Mouse (Mus musculus): ENCODE measurements around the gene Msl1. TPM values are rescaled to one million over a fixed set of nuclear protein-coding genes. Genes with fewer than 3 reads are reported as not detected.
"Not testable (repeated sequence)": the region's sequence is repeated elsewhere in the genome, so short reads cannot be mapped to it uniquely, and the experiment has no call there.

Msl1 gene
- polyA plus RNA-seq, 1 experiment: 38.5 TPM

DNA sequence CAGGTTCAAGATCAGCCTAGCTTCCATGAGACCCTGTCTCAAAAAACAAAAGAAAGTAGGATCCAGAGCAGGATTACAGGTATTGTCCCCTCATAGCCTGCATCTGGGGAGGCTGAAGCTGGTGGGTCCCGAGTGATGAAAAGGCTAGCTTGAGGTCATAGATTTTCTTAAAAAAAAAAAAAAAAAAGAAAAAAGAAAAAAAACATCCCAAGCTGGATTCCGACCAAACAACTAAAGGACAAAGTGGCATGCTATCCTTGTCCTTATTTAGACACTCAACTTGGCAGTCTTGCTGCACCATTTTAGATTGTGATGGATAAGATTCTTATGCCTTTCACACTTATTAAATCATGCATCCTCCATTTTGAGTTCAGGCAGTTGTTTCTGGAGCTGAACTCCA, 13.1 kb downstream of the Msl1 start:
- H3K4me1 ChIP-seq (ENCODE audit: control insufficient read depth, insufficient read depth, insufficient read length, low read length): peaks cover 3% of the 10 kb centered on the region; the same call in 1 of the 2 replicates
- 75% methylated on average over 2 of the region's 2 CpGs for WGBS
- peaks cover 45% of the 10 kb centered on the region for H3K36me3 ChIP-seq (ENCODE audit: control insufficient read depth, insufficient read depth, low read length)
- TF ChIP-seq POLR2A (IDR thresholded peaks at IDR 0.05; ENCODE audit: low read depth, low read length): no peak
- no peak for TF ChIP-seq CTCF (IDR thresholded peaks at IDR 0.05; ENCODE audit: extremely low read depth, insufficient read length, insufficient replicate concordance, low read depth, low read length)
- H3K27ac ChIP-seq (ENCODE audit: insufficient read depth, low read depth, low read length): no peak overlapping the region
- H3K27me3 ChIP-seq (ENCODE audit: control insufficient read depth, insufficient read depth, low read length): no peaks in the 10 kb centered on the region
- H3K4me3 ChIP-seq (ENCODE audit: low read depth, low read length): no peak overlapping the region

DNA sequence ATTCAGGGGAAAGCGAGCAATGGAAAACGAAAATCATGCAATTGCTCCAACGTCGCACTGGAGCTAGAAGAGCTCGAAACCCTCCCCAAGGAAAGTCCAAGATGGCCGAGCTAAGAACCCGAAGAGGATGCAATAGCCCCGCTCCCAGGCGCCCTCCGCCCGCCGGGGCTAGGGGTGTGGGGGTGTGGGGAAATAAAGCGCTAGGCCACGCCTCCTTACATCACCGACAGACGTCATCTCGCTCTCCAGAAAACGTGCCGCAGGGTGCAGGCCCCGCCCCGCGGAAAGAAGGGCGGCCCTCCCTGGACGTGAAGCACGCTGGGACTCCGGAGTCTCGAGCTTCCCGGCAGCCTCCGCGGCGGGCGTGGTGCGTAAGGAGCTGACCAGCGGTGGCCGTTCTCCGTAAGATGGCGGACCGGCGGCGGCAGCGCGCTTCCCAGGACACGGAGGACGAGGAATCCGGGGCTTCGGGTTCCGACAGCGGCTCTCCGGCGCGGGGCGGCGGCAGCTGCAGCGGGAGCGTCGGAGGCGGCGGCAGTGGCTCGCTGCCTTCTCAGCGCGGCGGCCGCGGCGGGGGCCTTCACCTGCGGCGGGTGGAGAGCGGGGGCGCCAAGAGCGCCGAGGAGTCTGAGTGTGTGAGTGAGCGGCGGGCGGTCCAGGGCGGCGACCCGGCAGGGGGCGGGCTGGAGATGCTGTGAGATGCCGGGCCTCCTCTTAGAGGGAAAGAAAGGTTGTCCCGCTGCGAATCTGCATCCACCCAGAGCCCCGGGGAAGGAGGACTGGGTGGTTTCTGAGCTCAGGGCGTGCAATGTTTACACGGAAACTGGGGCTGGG, 14.4 kb downstream of the Msl1 start:
- Histone ChIP-seq H3K27ac (ENCODE audit: insufficient read depth, low read depth, low read length) (peak overlapping the region; percentile 94), H3K4me1 (ENCODE audit: control insufficient read depth, insufficient read depth, insufficient read length, low read length) (peaks cover 3% of the 10 kb centered on the region; the same call in 1 of the 2 replicates), H3K27me3 (ENCODE audit: control insufficient read depth, insufficient read depth, low read length) (no peaks in the 10 kb centered on the region), H3K4me3 (ENCODE audit: low read depth, low read length) (peak overlapping the region; percentile 96), H3K36me3 (ENCODE audit: control insufficient read depth, insufficient read depth, low read length) (peaks cover 40% of the 10 kb centered on the region)
- WGBS: under 1% methylated on average over 81 of the region's 84 CpGs
- TF ChIP-seq CTCF (IDR thresholded peaks at IDR 0.05; ENCODE audit: extremely low read depth, insufficient read length, insufficient replicate concordance, low read depth, low read length) (peak; percentile 13; the same call in 1 of the 2 replicates), POLR2A (IDR thresholded peaks at IDR 0.05; ENCODE audit: low read depth, low read length) (peak; percentile 77)

DNA sequence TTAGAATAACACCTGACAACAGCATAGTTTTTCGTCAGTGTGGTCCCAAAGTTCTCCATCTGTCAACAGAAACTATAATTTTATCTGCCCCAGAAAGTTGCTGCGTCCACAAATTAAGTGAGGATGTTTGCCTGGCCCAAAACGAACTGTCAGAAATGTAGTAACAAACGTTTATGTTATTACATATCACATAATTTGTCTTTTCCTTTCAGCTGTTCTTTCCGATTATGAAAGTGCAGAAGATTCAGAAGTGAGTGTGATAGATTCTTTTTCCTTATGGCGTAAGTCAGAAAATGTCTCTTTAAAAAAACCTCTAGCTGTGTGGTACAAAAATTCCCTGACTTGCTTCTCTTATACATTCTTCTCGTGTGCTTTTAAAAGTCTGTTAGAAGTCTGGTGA, 15.4 kb downstream of the Msl1 start:
- TF ChIP-seq POLR2A (IDR thresholded peaks at IDR 0.05; ENCODE audit: low read depth, low read length) (no peak), CTCF (IDR thresholded peaks at IDR 0.05; ENCODE audit: extremely low read depth, insufficient read length, insufficient replicate concordance, low read depth, low read length) (no peak)
- Histone ChIP-seq H3K27ac (ENCODE audit: insufficient read depth, low read depth, low read length) (0 out of 2 replicates have a peak overlapping the region, but pooled peaks have one; percentile 94), H3K4me1 (ENCODE audit: control insufficient read depth, insufficient read depth, insufficient read length, low read length) (peaks cover 3% of the 10 kb centered on the region; the same call in 1 of the 2 replicates), H3K36me3 (ENCODE audit: control insufficient read depth, insufficient read depth, low read length) (peaks cover 35% of the 10 kb centered on the region), H3K27me3 (ENCODE audit: control insufficient read depth, insufficient read depth, low read length) (no peaks in the 10 kb centered on the region), H3K4me3 (ENCODE audit: low read depth, low read length) (peak overlapping the region; percentile 96; the same call in 1 of the 2 replicates)
- 44% methylated on average over 7 of the region's 7 CpGs for WGBS

DNA sequence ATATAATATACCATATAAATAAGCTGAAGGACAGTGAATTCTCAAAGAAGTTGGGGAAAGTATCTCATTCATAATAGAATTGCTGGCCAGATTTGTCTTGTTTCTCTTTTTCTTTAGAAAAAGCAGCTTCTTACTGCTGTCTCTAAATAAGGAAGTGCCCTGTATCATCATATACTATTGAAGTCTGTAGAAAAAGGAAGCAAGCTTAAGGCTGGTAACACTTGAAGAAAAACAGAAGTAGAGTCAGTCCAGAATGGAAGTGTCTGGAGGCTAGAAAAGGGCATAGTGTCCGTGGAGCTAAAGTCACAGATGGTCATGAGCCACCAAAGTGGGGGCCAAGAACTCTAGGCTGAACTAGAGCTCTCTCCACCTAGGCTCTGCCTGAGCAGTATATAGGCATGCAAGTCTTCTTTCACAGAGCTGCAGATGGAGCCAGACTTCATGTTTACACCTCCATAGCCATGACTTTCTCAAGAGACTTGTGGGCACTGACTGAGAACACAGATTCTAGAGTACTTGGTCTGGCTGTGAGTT, 21.5 kb downstream of the Msl1 start:
- Histone ChIP-seq H3K4me1 (ENCODE audit: control insufficient read depth, insufficient read depth, insufficient read length, low read length) (no peaks in the 10 kb centered on the region), H3K4me3 (ENCODE audit: low read depth, low read length) (no peak overlapping the region), H3K27ac (ENCODE audit: insufficient read depth, low read depth, low read length) (peak overlapping the region; percentile 53; the same call in 1 of the 2 replicates), H3K36me3 (ENCODE audit: control insufficient read depth, insufficient read depth, low read length) (peaks cover 62% of the 10 kb centered on the region), H3K27me3 (ENCODE audit: control insufficient read depth, insufficient read depth, low read length) (no peaks in the 10 kb centered on the region)
- 81% methylated on average over 1 of the region's 1 CpGs for WGBS
- TF ChIP-seq CTCF (IDR thresholded peaks at IDR 0.05; ENCODE audit: extremely low read depth, insufficient read length, insufficient replicate concordance, low read depth, low read length): no peak
- TF ChIP-seq POLR2A (IDR thresholded peaks at IDR 0.05; ENCODE audit: low read depth, low read length): no peak

DNA sequence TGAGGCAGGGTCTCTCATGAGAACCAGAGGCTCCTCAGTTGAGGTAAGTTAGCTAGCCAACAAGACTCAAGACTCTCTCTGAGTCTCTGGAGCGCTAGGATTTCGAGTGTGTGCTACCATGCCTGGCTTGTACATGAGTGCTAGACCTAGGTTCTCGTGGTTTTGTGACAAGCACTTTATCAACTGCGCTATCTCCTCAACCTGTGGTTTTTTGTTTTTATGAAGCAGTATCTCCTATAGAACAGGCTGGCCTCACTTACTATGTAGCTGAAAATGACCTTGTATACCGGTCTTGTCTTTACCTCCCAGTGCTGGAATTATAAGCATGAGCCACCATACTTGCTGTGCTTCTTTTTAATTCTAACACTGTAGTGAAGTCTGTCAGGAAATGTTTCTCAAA, 25.7 kb downstream of the Msl1 start:
- WGBS: 88% methylated on average over 5 of the region's 5 CpGs
- Histone ChIP-seq H3K4me1 (ENCODE audit: control insufficient read depth, insufficient read depth, insufficient read length, low read length) (no peaks in the 10 kb centered on the region), H3K27me3 (ENCODE audit: control insufficient read depth, insufficient read depth, low read length) (no peaks in the 10 kb centered on the region), H3K36me3 (ENCODE audit: control insufficient read depth, insufficient read depth, low read length) (peaks cover 74% of the 10 kb centered on the region), H3K27ac (ENCODE audit: insufficient read depth, low read depth, low read length) (no peak overlapping the region), H3K4me3 (ENCODE audit: low read depth, low read length) (no peak overlapping the region)
- no peak for TF ChIP-seq CTCF (IDR thresholded peaks at IDR 0.05; ENCODE audit: extremely low read depth, insufficient read length, insufficient replicate concordance, low read depth, low read length)

DNA sequence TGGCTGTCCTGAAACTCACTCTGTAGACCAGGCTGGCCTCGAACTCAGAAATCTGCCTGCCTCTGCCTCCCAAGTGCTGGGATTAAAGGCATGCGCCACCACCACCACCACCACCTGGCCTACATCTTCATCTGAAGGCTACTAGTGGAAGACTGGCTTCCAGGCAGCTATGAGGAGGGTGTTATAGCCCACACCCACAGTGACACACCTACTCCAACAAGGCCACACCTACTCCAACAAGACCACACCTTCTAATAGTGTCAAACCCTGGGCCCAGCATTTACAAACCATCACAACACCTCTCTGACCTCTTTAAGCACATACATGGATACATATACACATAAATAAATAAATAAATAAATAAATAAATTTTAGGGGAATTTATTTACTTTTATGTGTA, 30.8 kb downstream of the Msl1 start:
- not testable (repeated sequence) for H3K4me1 ChIP-seq (ENCODE audit: control insufficient read depth, insufficient read depth, insufficient read length, low read length); H3K27me3 ChIP-seq (ENCODE audit: control insufficient read depth, insufficient read depth, low read length); H3K27ac ChIP-seq (ENCODE audit: insufficient read depth, low read depth, low read length); H3K4me3 ChIP-seq (ENCODE audit: low read depth, low read length)
- H3K36me3 ChIP-seq (ENCODE audit: control insufficient read depth, insufficient read depth, low read length): peaks cover 76% of the 10 kb centered on the region
- WGBS: 92% methylated on average over 2 of the region's 2 CpGs

DNA sequence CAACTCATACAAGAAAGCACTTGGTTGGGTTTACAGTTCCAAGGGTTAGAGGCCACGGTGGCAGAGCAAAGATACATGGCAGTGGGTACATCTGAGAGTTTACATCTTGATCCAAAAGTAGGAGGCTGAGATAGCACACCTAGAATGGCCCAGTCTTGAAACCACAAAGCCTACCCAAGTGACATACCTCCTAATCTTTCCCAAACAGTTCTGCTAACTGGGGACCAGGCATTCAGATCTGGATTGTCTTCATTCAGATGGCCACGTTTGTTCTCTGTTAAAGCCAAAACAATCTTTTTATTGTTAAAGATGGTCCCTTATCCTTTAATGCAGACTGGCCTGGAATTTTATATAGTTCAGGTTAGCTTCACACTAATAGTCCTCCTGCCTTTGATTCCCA, 32.6 kb downstream of the Msl1 start:
- H3K4me3 ChIP-seq (ENCODE audit: low read depth, low read length): no peak overlapping the region
- no peaks in the 10 kb centered on the region for H3K4me1 ChIP-seq (ENCODE audit: control insufficient read depth, insufficient read depth, insufficient read length, low read length)
- no peak overlapping the region for H3K27ac ChIP-seq (ENCODE audit: insufficient read depth, low read depth, low read length)
- TF ChIP-seq POLR2A (IDR thresholded peaks at IDR 0.05; ENCODE audit: low read depth, low read length): no peak
- no peak for TF ChIP-seq CTCF (IDR thresholded peaks at IDR 0.05; ENCODE audit: extremely low read depth, insufficient read length, insufficient replicate concordance, low read depth, low read length)
- no peaks in the 10 kb centered on the region for H3K27me3 ChIP-seq (ENCODE audit: control insufficient read depth, insufficient read depth, low read length)
- H3K36me3 ChIP-seq (ENCODE audit: control insufficient read depth, insufficient read depth, low read length): peaks cover 73% of the 10 kb centered on the region
- 72% methylated on average over 2 of the region's 2 CpGs for WGBS
